ENCODE assay signal across 30 mouse cellular contexts in the genomic region with DNA sequence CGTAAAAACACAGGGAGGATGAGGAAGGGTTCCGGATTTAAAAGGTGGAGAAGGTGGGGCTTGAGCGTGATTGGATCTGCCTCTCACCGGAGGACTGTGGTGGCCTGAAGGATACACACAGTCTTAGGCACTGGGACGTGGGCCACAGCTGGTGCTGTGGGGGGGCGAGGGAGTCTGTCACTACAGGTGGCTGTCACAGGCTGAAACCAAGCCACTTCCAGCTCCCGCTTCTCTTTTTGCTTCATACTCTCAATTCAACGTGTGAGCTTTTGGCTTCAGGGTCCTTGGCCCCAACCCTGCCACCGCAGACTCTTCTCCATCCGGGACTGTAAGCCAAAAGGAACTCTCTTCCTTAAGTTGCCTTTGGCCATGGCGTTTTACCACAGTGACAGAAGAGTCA.
"Had no signal": no experiment of that assay in that cellular context is flagged by ENCODE, and none has a peak within 500 bp of the region (broad histone marks: within the 10 kb centered on the region; RNA-seq: fewer than 3 reads in every experiment).

No protein-coding gene starts in this region.

- H3K9ac ChIP-seq: heart, embryonic 12.5 days; heart, embryonic 13.5 days; heart, embryonic 15.5 days; hindbrain, embryonic 12.5 days; hindbrain, embryonic 13.5 days; hindbrain, embryonic 14.5 days; hindbrain, embryonic 15.5 days; intestine, embryonic 15.5 days; kidney, embryonic 15.5 days had no signal

- H3K4me2 ChIP-seq: heart, embryonic 11.5 days; heart, embryonic 12.5 days; heart, embryonic 13.5 days; heart, embryonic 15.5 days; hindbrain, embryonic 12.5 days; hindbrain, embryonic 13.5 days; hindbrain, embryonic 14.5 days; hindbrain, embryonic 15.5 days; intestine, embryonic 15.5 days; kidney, embryonic 15.5 days had no signal

- ATAC-seq: inflammation-experienced regulatory T-cells, adult 6 months; intestine, embryonic 15.5 days; intestine, embryonic 16.5 days; intestine, postnatal 0 days had no signal

- H3K4me3 ChIP-seq: heart, embryonic 10.5 days; heart, embryonic 12.5 days; heart, embryonic 13.5 days; heart, embryonic 15.5 days; hindbrain, embryonic 10.5 days; hindbrain, embryonic 12.5 days; hindbrain, embryonic 13.5 days; hindbrain, embryonic 15.5 days; intestine, embryonic 15.5 days; kidney, embryonic 15.5 days; layer of hippocampus, adult 2 months; left cerebral cortex, adult 2 months had no signal

- H3K27ac ChIP-seq: heart, embryonic 10.5 days; heart, embryonic 13.5 days; heart, embryonic 15.5 days; hindbrain, embryonic 10.5 days; hindbrain, embryonic 12.5 days; hindbrain, embryonic 13.5 days; hindbrain, embryonic 14.5 days; intestine, embryonic 15.5 days; kidney, embryonic 15.5 days; kidney, postnatal 0 days; layer of hippocampus, adult 2 months had no signal

- H3K27me3 ChIP-seq: heart, embryonic 12.5 days; heart, embryonic 13.5 days; heart, embryonic 15.5 days; hindbrain, embryonic 12.5 days; hindbrain, embryonic 13.5 days; hindbrain, embryonic 15.5 days; intestine, embryonic 15.5 days; kidney, embryonic 15.5 days had no signal

- H3K9me3 ChIP-seq: heart, embryonic 10.5 days; heart, embryonic 12.5 days; heart, embryonic 13.5 days; heart, embryonic 15.5 days; hindbrain, embryonic 10.5 days; hindbrain, embryonic 12.5 days; hindbrain, embryonic 13.5 days; hindbrain, embryonic 15.5 days; intestine, embryonic 15.5 days; kidney, embryonic 15.5 days had no signal

- H3K4me1 ChIP-seq: hindbrain, embryonic 10.5 days; hindbrain, embryonic 12.5 days; hindbrain, embryonic 15.5 days; intestine, embryonic 15.5 days; kidney, embryonic 15.5 days had no signal

- DNase-seq: heart, postnatal 36 days; heart, postnatal 4 days; kidney, adult 11 months; kidney, adult 18-20 months; kidney, adult 2 months; kidney, adult 8-10 months; kidney, adult 9 months; kidney, postnatal 10 days; kidney, postnatal 14 days; kidney, postnatal 25 days; kidney, postnatal 4 days; layer of hippocampus, postnatal 36 days had no signal
